Mouse (Mus musculus): ENCODE measurements around the gene Ilk. TPM values are rescaled to one million over a fixed set of nuclear protein-coding genes. Genes with fewer than 3 reads are reported as not detected.

Ilk gene
- polyA plus RNA-seq, 1 experiment from 2014 or later = 417 TPM

- no peaks in the 10 kb centered on the region for H3K9me3 ChIP-seq (replicated peaks; ENCODE audit: control insufficient read depth, low read length)
- H3K4me1 ChIP-seq (ENCODE audit: control insufficient read depth, insufficient read depth, low read length) = peaks cover 41% of the 10 kb centered on the region
- no peaks in the 10 kb centered on the region for H3K27me3 ChIP-seq (ENCODE audit: control insufficient read depth, insufficient read depth, low read length)
- 0 out of 2 replicates have a peak, but pooled peaks cover 8% of the 10 kb centered on the region for H3K36me3 ChIP-seq (ENCODE audit: control insufficient read depth, insufficient read depth, low read length)
- no peak overlapping the region for H3K9ac ChIP-seq (ENCODE audit: low read length)
- peak overlapping the region; percentile 38; the same call in 1 of the 2 replicates for H3K27ac ChIP-seq (ENCODE audit: low read length)
- no peak overlapping the region for H3K4me3 ChIP-seq (replicated peaks; ENCODE audit: low read length)
- 38% methylated on average over 8 of the region's 8 CpGs for WGBS
- peak; percentile 35; the same call in 1 of the 2 replicates for ATAC-seq (ENCODE audit: insufficient read depth, low FRiP score)
- H3K4me2 ChIP-seq (ENCODE audit: low read depth, low read length) = no peak overlapping the region; the same call in 1 of the 2 replicates
Measured at GRCm38 (mm10) chr7:105774661-105775060, 38.3 kb downstream of the Ilk start.

DNA sequence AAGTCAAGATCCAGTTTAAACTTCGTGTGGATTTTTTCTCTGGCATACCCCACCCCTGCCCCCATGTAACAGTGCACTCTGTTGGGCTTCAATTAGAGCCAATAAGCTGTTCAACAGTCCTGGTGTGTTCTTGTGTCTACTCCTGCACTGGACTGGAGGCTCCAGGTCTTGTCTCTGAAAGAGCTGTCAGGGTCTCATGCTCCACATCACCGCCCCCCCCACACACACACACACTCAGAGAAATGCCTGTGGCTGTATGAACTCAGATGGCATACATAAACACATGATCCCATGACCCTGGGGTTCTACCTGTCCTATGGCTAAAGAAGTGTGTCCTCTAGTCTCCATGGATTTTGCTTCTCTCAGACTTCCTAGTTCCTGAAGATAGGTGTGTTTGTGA lies 39.6 kb downstream of the Ilk start:
- Histone ChIP-seq H3K4me1 (ENCODE audit: control insufficient read depth, insufficient read depth, low read length) (peaks cover 39% of the 10 kb centered on the region), H3K9ac (ENCODE audit: low read length) (no peak overlapping the region), H3K27ac (ENCODE audit: low read length) (no peak overlapping the region), H3K27me3 (ENCODE audit: control insufficient read depth, insufficient read depth, low read length) (no peaks in the 10 kb centered on the region), H3K4me3 (replicated peaks; ENCODE audit: low read length) (no peak overlapping the region), H3K36me3 (ENCODE audit: control insufficient read depth, insufficient read depth, low read length) (0 out of 2 replicates have a peak, but pooled peaks cover 8% of the 10 kb centered on the region), H3K4me2 (ENCODE audit: low read depth, low read length) (no peak overlapping the region), H3K9me3 (replicated peaks; ENCODE audit: control insufficient read depth, low read length) (no peaks in the 10 kb centered on the region)
- no peak for ATAC-seq (ENCODE audit: insufficient read depth, low FRiP score)
- 75% methylated on average over 2 of the region's 2 CpGs for WGBS

- no peak overlapping the region; the same call in 1 of the 2 replicates for H3K9ac ChIP-seq (ENCODE audit: low read length)
- H3K36me3 ChIP-seq (ENCODE audit: control insufficient read depth, insufficient read depth, low read length) = no peaks in the 10 kb centered on the region
- peaks cover 36% of the 10 kb centered on the region for H3K4me1 ChIP-seq (ENCODE audit: control insufficient read depth, insufficient read depth, low read length)
- WGBS = 87% methylated on average over 1 of the region's 1 CpGs
- no peaks in the 10 kb centered on the region for H3K9me3 ChIP-seq (replicated peaks; ENCODE audit: control insufficient read depth, low read length)
- H3K4me2 ChIP-seq (ENCODE audit: low read depth, low read length) = peak overlapping the region; percentile 50
- no peak overlapping the region for H3K4me3 ChIP-seq (replicated peaks; ENCODE audit: low read length)
- H3K27me3 ChIP-seq (ENCODE audit: control insufficient read depth, insufficient read depth, low read length) = no peaks in the 10 kb centered on the region
- ATAC-seq (ENCODE audit: insufficient read depth, low FRiP score) = no peak
- H3K27ac ChIP-seq (ENCODE audit: low read length) = peak overlapping the region; percentile 97
Measured at GRCm38 (mm10) chr7:105777316-105777715, 40.9 kb downstream of the Ilk start.

DNA sequence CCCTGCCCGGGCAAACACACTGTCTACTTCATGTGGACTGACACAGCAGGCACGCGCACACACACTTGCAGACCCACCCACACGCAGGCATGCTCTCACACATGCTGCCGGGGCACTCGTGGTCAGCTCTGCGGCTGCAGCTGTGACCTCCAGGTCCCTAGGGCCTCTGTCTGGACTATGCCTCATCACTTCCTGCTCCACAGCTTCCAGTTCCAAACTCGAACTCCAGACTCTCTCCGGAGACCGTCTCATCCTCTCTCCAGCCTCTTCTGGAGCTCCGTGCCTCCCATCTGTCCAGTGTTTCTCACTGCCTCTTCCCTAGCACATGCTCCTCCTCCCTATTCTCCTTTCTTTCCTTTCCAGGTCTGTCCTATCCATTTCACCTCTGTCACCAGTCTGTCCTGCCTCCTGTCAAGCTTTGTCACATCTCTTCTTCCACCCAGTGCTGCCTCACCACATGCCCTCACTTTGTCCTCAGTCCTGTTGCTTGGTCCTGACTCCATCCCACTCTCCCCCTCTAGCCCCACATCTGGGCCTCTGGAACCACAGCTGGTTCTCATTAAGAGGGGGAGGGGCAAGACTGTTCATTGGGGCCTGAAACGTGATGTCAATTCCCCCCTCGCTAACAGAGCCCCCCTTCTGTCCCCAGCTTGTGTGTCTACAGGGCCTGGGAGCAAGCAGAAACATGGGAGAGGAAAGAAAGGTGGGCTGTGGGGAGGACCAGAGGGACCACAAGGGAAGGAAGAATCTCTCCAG lies 41.6 kb downstream of the Ilk start:
- Histone ChIP-seq H3K36me3 (ENCODE audit: control insufficient read depth, insufficient read depth, low read length) (no peaks in the 10 kb centered on the region), H3K9me3 (replicated peaks; ENCODE audit: control insufficient read depth, low read length) (no peaks in the 10 kb centered on the region), H3K4me2 (ENCODE audit: low read depth, low read length) (peak overlapping the region; percentile 50), H3K27me3 (ENCODE audit: control insufficient read depth, insufficient read depth, low read length) (no peaks in the 10 kb centered on the region), H3K4me3 (replicated peaks; ENCODE audit: low read length) (peak overlapping the region; percentile 30), H3K9ac (ENCODE audit: low read length) (peak overlapping the region; percentile 64), H3K4me1 (ENCODE audit: control insufficient read depth, insufficient read depth, low read length) (peaks cover 36% of the 10 kb centered on the region), H3K27ac (ENCODE audit: low read length) (peak overlapping the region; percentile 97)
- WGBS = 29% methylated on average over 13 of the region's 13 CpGs
- peak; percentile 86 for ATAC-seq (ENCODE audit: insufficient read depth, low FRiP score)

DNA sequence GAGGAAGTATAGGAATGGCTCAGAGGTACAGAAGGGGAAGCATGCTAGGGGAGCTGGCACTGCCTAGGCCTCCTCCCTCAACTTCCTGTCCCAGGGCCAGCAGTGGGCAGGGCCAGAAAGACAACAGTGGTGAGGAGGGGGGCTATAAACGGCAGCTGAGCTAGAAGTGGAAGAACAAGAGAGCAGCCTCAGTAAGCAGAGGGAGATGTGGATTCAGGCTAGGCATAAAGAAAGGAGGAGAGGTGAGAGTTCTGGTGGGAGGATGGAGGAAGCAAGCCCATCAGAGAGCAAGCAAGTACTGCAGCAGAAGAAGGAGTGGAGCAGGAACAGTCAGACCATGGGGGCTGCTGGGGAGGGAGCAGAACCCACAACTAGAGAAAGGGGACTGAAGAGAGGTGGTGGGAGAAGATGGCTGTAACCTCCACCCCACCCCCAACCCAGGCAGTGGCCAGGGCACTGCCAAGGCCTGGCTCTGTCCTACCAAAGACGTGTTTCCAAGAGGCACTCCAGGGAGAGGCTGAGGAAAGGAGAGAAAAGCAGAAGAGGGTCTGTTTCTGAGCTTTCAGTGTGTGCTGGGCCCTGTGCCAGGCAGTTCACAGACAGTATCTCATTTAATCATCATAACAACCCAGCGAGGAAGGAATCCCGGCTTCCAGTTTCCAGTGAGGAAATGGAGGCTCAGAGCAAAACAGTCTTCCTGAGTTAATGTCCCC lies 42.3 kb downstream of the Ilk start:
- peak overlapping the region; percentile 30 for H3K4me3 ChIP-seq (replicated peaks; ENCODE audit: low read length)
- ATAC-seq (ENCODE audit: insufficient read depth, low FRiP score) = peak; percentile 83
- H3K27me3 ChIP-seq (ENCODE audit: control insufficient read depth, insufficient read depth, low read length) = no peaks in the 10 kb centered on the region
- peaks cover 36% of the 10 kb centered on the region for H3K4me1 ChIP-seq (ENCODE audit: control insufficient read depth, insufficient read depth, low read length)
- no peaks in the 10 kb centered on the region for H3K9me3 ChIP-seq (replicated peaks; ENCODE audit: control insufficient read depth, low read length)
- H3K27ac ChIP-seq (ENCODE audit: low read length) = peak overlapping the region; percentile 97
- H3K36me3 ChIP-seq (ENCODE audit: control insufficient read depth, insufficient read depth, low read length) = no peaks in the 10 kb centered on the region
- 20% methylated on average over 4 of the region's 4 CpGs for WGBS
- H3K4me2 ChIP-seq (ENCODE audit: low read depth, low read length) = peak overlapping the region; percentile 50
- peak overlapping the region; percentile 64 for H3K9ac ChIP-seq (ENCODE audit: low read length)

- Histone ChIP-seq H3K4me1 (ENCODE audit: control insufficient read depth, insufficient read depth, low read length) (peaks cover 30% of the 10 kb centered on the region), H3K4me3 (replicated peaks; ENCODE audit: low read length) (no peak overlapping the region), H3K4me2 (ENCODE audit: low read depth, low read length) (no peak overlapping the region), H3K27ac (ENCODE audit: low read length) (no peak overlapping the region), H3K36me3 (ENCODE audit: control insufficient read depth, insufficient read depth, low read length) (no peaks in the 10 kb centered on the region), H3K27me3 (ENCODE audit: control insufficient read depth, insufficient read depth, low read length) (0 out of 2 replicates have a peak, but pooled peaks cover under 1% of the 10 kb centered on the region), H3K9ac (ENCODE audit: low read length) (no peak overlapping the region; the same call in 1 of the 2 replicates), H3K9me3 (replicated peaks; ENCODE audit: control insufficient read depth, low read length) (no peaks in the 10 kb centered on the region)
- WGBS = 43% methylated on average over 4 of the region's 4 CpGs
- ATAC-seq (ENCODE audit: insufficient read depth, low FRiP score) = no peak
Measured at GRCm38 (mm10) chr7:105783861-105784260, 47.5 kb downstream of the Ilk start.

- no peak for ATAC-seq (ENCODE audit: insufficient read depth, low FRiP score)
- peak overlapping the region; percentile 16; the same call in 1 of the 2 replicates for H3K4me2 ChIP-seq (ENCODE audit: low read depth, low read length)
- no peak overlapping the region for H3K27ac ChIP-seq (ENCODE audit: low read length)
- WGBS = 22% methylated on average over 4 of the region's 4 CpGs
- H3K9ac ChIP-seq (ENCODE audit: low read length) = no peak overlapping the region
- H3K4me3 ChIP-seq (replicated peaks; ENCODE audit: low read length) = no peak overlapping the region
- peaks cover 23% of the 10 kb centered on the region for H3K4me1 ChIP-seq (ENCODE audit: control insufficient read depth, insufficient read depth, low read length)
- no peaks in the 10 kb centered on the region for H3K9me3 ChIP-seq (replicated peaks; ENCODE audit: control insufficient read depth, low read length)
- no peaks in the 10 kb centered on the region for H3K36me3 ChIP-seq (ENCODE audit: control insufficient read depth, insufficient read depth, low read length)
- H3K27me3 ChIP-seq (ENCODE audit: control insufficient read depth, insufficient read depth, low read length) = peaks cover 4% of the 10 kb centered on the region; the same call in 1 of the 2 replicates
Measured at GRCm38 (mm10) chr7:105784556-105784955, 48.2 kb downstream of the Ilk start.

- Histone ChIP-seq H3K27me3 (ENCODE audit: control insufficient read depth, insufficient read depth, low read length) (peaks cover 4% of the 10 kb centered on the region; the same call in 1 of the 2 replicates), H3K36me3 (ENCODE audit: control insufficient read depth, insufficient read depth, low read length) (no peaks in the 10 kb centered on the region), H3K4me3 (replicated peaks; ENCODE audit: low read length) (peak overlapping the region; percentile 74), H3K27ac (ENCODE audit: low read length) (peak overlapping the region; percentile 74), H3K9me3 (replicated peaks; ENCODE audit: control insufficient read depth, low read length) (no peaks in the 10 kb centered on the region), H3K9ac (ENCODE audit: low read length) (peak overlapping the region; percentile 91), H3K4me1 (ENCODE audit: control insufficient read depth, insufficient read depth, low read length) (peaks cover 23% of the 10 kb centered on the region), H3K4me2 (ENCODE audit: low read depth, low read length) (peak overlapping the region; percentile 70)
- WGBS = 10% methylated on average over 18 of the region's 20 CpGs
- ATAC-seq (ENCODE audit: insufficient read depth, low FRiP score) = peak; percentile 63
Measured at GRCm38 (mm10) chr7:105786506-105787284, 50.3 kb downstream of the Ilk start.
